Mouse (Mus musculus) limb, embryonic 13.5 days (tissue): ENCODE data around the gene Olfr1378. TPM values are rescaled to one million over a fixed set of nuclear protein-coding genes. Genes with fewer than 3 reads are reported as not detected.
A peak's percentile ranks its signal among the peaks of the same experiment; 100 is the strongest.

ENCODE experiments used
- ATAC-seq: fragments of 200-750 bp; cut with Nextera tagmentation; 2 replicates; pipeline ENCODE4 v1.8.0; 2017; ENCODE audit warnings: low read depth, moderate number of reproducible peaks, moderate TSS enrichment; ENCODE audit not compliant: low FRiP score
- H3K27ac ChIP-seq: fragments of 300-500 bp; sonication (generic); 2 replicates; pipeline ENCODE4 v1.5.1; 2015; ENCODE audit warnings: inconsistent platforms, mild to moderate bottlenecking, moderate library complexity
- H3K27me3 ChIP-seq: fragments of 300-500 bp; sonication (generic); 2 replicates; pipeline ENCODE4 v1.6.1; 2015; ENCODE audit warnings: mild to moderate bottlenecking, inconsistent platforms
- H3K36me3 ChIP-seq: fragments of 300-500 bp; sonication (generic); 2 replicates; pipeline ENCODE4 v1.6.1; 2015; ENCODE audit warnings: inconsistent platforms, mild to moderate bottlenecking, moderate library complexity
- H3K4me1 ChIP-seq: fragments of 300-500 bp; sonication (generic); 2 replicates; pipeline ENCODE4 v1.6.1; 2015; ENCODE audit warnings: inconsistent platforms
- H3K4me2 ChIP-seq: fragments of 300-500 bp; sonication (generic); replicated peaks from 2 replicates; pipeline ENCODE4 v1.6.1; 2015; ENCODE audit warnings: inconsistent platforms, mild to moderate bottlenecking, moderate library complexity
- H3K4me3 ChIP-seq: fragments of 300-500 bp; sonication (generic); 2 replicates; pipeline ENCODE4 v1.5.1; 2015; ENCODE audit warnings: moderate library complexity, mild to moderate bottlenecking, inconsistent platforms
- H3K9ac ChIP-seq: fragments of 300-500 bp; sonication (generic); 2 replicates; pipeline ENCODE4 v1.6.1; 2015; ENCODE audit warnings: mild to moderate bottlenecking, inconsistent platforms
- H3K9me3 ChIP-seq: fragments of 300-500 bp; sonication (generic); 2 replicates; pipeline ENCODE4 v1.6.1; 2016; ENCODE audit warnings: inconsistent platforms
- WGBS: fragments of 180-500 bp; shearing (Covaris S2); methylation state at CpG from one replicate; pipeline ENCODE4 v1.1.7; 2015; 5-methylcytosine and 5-hydroxymethylcytosine counted together
- polyA plus RNA-seq: library from polyadenylated mRNA; unstranded; fragments of >200 nt; fragmentation: Nextera tagmentation; extraction: Ambion mirVana; gene quantifications from 2 replicates; pipeline ENCODE4 v1.2.1, GENCODE M21; 2015

Gene Olfr1378
- polyA plus RNA-seq: 0.04 TPM in 1 of 2 replicates, not detected in the other

DNA sequence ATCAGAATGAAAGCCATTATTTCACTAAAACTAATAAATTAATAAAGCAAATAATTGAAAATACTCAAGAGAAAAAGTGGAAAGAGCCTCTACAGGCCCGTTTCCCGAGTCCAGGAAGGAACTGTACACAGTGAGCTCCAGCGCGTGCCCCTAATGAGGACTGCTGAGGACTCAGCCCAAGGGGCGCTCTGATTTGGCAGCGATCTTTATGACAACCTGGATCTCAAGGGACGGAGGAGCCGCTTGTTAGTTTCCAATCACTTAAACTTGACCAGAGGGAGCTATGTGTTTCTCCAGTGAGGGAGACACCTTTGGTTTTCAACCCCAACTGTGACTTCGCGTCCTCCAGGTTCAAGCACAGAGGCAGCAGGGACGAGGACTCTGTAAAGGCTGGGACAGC is at the start of gene Olfr1378:
Gene Olfr1378, plus strand, starts transcription at position 301 of the 400 bp plus-strand sequence.
- H3K4me1 ChIP-seq: no peaks in the 10 kb centered on the region
- ATAC-seq: no peak
- H3K9me3 ChIP-seq: no peaks in the 10 kb centered on the region
- WGBS: 72% methylated on average over 11 of the region's 11 CpGs
- no peaks in the 10 kb centered on the region for H3K27me3 ChIP-seq
- H3K36me3 ChIP-seq: no peaks in the 10 kb centered on the region
- H3K27ac ChIP-seq: no peak within 1 kb of the TSS
- no peak within 1 kb of the TSS for H3K9ac ChIP-seq
- no peak within 1 kb of the TSS for H3K4me3 ChIP-seq
- no peak within 1 kb of the TSS for H3K4me2 ChIP-seq

DNA sequence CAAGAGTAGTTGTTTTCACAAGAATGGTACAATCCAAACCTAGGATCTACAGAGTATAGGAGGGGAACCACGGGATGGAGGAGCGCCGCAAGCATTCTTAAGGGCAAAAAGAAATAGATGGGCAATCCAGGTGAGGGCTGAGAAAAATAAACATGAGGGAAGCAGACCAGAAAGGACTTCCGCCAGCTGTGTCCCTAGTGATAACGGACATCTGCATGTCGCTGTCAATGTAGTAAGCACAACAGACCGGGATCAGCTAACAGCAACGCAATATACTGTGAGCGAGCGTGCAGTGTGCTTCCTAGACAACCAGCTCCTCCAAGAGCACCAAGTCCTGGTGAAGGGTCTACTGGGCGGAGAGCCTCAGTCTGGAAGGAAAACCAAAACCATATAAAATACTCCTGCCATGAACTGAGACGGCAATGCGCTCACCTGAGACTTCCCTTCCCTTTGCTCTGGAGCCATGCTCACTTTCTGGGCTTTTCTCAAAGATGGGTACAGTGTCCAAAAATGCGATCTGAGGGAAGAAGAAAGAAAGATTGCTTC is 35.8 kb upstream of the Olfr1378 start:
- 26% methylated on average over 14 of the region's 14 CpGs for WGBS
- no peaks in the 10 kb centered on the region for H3K36me3 ChIP-seq
- H3K4me1 ChIP-seq: peaks cover 7% of the 10 kb centered on the region; the same call in 1 of the 2 replicates
- H3K27me3 ChIP-seq: peaks cover 12% of the 10 kb centered on the region
- peak overlapping the region; percentile 67 for H3K4me3 ChIP-seq
- H3K9me3 ChIP-seq: no peaks in the 10 kb centered on the region
- H3K4me2 ChIP-seq: peak overlapping the region; percentile 93
- H3K9ac ChIP-seq: peak overlapping the region; percentile 81
- no peak for ATAC-seq
- no peak overlapping the region for H3K27ac ChIP-seq

DNA sequence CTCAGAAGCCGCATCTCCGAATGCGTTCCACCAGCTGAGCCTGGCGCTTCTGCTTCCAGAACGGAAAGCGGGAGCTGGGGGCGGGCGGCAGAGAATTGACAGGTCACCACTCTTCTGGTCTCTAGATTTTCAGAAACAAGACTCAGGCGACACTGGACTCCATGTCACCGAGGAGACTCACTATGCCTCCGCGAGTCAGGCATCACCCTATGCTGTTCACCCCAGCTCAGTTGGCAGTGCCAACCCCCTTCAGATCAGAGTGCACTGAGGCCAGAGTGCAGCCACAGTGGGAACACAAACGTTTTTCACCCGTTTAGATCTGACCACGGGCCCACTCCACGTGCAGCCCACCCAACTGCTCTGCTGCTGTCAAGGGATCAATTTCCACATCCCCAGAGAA is 35.3 kb upstream of the Olfr1378 start:
- H3K4me1 ChIP-seq: peaks cover 7% of the 10 kb centered on the region; the same call in 1 of the 2 replicates
- peak overlapping the region; percentile 93 for H3K4me2 ChIP-seq
- no peaks in the 10 kb centered on the region for H3K36me3 ChIP-seq
- WGBS: 2% methylated on average over 16 of the region's 16 CpGs
- H3K4me3 ChIP-seq: peak overlapping the region; percentile 67
- peaks cover 12% of the 10 kb centered on the region for H3K27me3 ChIP-seq
- H3K9ac ChIP-seq: peak overlapping the region; percentile 81
- H3K9me3 ChIP-seq: no peaks in the 10 kb centered on the region
- peak; percentile 57; the same call in 1 of the 2 replicates for ATAC-seq
- H3K27ac ChIP-seq: peak overlapping the region; percentile 28; the same call in 1 of the 2 replicates

DNA sequence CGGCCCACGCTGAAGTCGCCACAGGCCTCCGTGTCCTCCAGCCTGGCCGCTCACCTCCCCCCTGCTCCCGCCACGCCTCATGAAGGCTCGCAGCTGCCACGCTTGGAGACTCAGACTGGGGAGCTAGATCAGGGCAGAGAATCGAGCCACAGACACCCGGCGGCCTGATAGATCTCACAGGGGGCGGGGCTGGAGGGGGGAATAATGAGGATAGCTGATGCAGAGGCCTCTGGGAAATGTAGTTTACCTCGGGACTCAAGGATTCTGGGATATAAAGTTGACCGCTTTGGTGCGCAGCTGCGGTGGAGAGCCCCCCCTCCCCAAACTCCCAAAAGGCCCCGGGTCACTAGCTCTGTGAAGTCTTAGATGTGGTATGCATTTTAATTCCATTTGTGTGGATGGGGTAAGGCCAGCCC is 34.9 kb upstream of the Olfr1378 start, which contains the start of gene Zfp354b:
Gene Zfp354b, minus strand, starts transcription at position 183 of the 416 bp plus-strand sequence.
- H3K4me2 ChIP-seq: peak within 1 kb of the TSS; percentile 93
- under 1% methylated on average over 18 of the region's 18 CpGs for WGBS
- peaks cover 12% of the 10 kb centered on the region for H3K27me3 ChIP-seq
- ATAC-seq: peak; percentile 95
- H3K9me3 ChIP-seq: no peaks in the 10 kb centered on the region
- H3K36me3 ChIP-seq: no peaks in the 10 kb centered on the region
- H3K4me1 ChIP-seq: peaks cover 7% of the 10 kb centered on the region; the same call in 1 of the 2 replicates
- peak within 1 kb of the TSS; percentile 67 for H3K4me3 ChIP-seq
- peak within 1 kb of the TSS; percentile 81 for H3K9ac ChIP-seq
- peak within 1 kb of the TSS; percentile 28; the same call in 1 of the 2 replicates for H3K27ac ChIP-seq

DNA sequence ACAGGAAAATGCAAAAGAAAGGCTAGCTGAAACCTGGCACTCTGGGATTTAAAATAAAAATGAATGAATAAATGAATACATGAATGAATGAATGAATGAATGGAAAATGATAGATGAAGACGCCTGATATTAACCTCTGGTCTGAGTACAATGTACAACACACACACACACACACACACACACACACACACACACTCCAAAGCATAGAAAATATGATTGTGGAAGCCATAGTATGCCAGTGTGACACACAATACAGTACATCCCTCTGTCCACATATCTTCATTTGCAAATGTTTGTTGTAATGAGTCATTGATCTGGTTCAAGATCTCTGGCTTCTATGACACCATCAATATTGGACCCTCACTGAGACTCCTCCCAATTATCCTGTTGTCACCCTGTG is 34.3 kb upstream of the Olfr1378 start:
- no peak for ATAC-seq
- 87% methylated on average over 1 of the region's 1 CpGs for WGBS
- Histone ChIP-seq H3K27ac (no peak overlapping the region), H3K27me3 (peaks cover 12% of the 10 kb centered on the region), H3K9ac (no peak overlapping the region), H3K4me2 (peak overlapping the region; percentile 93), H3K4me3 (peak overlapping the region; percentile 67), H3K36me3 (no peaks in the 10 kb centered on the region), H3K4me1 (peaks cover 7% of the 10 kb centered on the region; the same call in 1 of the 2 replicates), H3K9me3 (no peaks in the 10 kb centered on the region)

DNA sequence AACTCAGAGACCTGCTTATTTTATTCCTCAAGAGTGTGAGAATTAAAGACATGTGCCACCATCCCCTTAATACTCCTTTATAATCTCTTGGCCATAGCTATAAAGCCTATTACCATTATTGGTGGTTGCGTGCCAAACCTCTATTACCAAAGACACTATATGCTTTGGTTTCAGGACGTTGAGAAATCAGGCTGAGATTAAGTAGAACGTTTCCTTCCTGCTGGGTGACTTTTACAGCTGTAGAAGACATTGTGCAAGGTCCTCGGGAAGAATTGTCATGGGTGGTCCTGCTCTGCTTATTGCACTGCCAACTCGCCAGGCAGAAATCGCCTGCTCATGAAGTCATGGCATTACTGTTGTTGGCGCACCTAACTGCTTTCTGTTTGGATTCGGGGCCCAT is 27.9 kb upstream of the Olfr1378 start:
- 0 out of 2 replicates have a peak, but pooled peaks cover 5% of the 10 kb centered on the region for H3K27me3 ChIP-seq
- H3K9me3 ChIP-seq: no peaks in the 10 kb centered on the region
- ATAC-seq: no peak
- 76% methylated on average over 8 of the region's 8 CpGs for WGBS
- H3K9ac ChIP-seq: no peak overlapping the region
- no peak overlapping the region for H3K4me3 ChIP-seq
- H3K4me2 ChIP-seq: no peak overlapping the region
- H3K4me1 ChIP-seq: peaks cover 6% of the 10 kb centered on the region; the same call in 1 of the 2 replicates
- no peak overlapping the region for H3K27ac ChIP-seq
- no peaks in the 10 kb centered on the region for H3K36me3 ChIP-seq

DNA sequence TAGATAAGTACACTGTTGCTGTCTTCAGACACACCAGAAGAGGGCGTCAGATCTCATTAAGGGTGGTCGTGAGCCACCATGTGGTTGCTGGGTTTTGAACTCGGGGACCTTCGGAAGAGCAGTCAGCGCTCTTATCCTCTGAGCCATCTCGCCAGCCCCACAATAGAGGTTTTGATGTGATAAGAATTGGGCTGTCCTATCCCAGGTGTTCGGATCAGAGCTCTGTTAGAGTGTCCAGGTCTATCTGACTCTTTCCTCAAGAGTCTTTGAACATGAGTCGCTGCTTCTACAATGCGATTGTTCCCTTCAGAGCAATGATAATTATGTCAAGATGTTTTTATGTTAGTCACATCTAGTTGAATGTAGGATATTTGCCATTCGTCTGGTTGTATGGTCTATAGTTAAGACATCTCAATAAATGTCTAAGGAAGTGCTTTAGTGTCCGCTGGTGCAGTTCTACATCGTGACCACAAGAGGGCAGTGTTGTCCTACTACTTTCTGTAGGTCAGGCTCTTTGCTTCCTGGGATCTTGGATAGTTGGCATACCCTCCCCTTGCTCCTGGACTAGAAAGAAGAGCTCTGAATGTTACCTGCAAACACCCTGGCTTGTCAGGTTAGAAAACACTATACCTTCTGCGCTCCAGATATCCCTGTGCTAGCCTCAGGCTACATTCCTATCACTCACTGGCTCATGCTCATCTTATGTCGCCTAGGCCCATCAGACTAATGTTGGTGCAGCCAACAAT is 26.5 kb upstream of the Olfr1378 start:
- no peak for ATAC-seq
- Histone ChIP-seq H3K9me3 (no peaks in the 10 kb centered on the region), H3K36me3 (no peaks in the 10 kb centered on the region), H3K4me3 (no peak overlapping the region), H3K27ac (no peak overlapping the region), H3K27me3 (0 out of 2 replicates have a peak, but pooled peaks cover 5% of the 10 kb centered on the region), H3K4me1 (peaks cover 6% of the 10 kb centered on the region; the same call in 1 of the 2 replicates), H3K4me2 (no peak overlapping the region), H3K9ac (no peak overlapping the region)
- 33% methylated on average over 14 of the region's 14 CpGs for WGBS

DNA sequence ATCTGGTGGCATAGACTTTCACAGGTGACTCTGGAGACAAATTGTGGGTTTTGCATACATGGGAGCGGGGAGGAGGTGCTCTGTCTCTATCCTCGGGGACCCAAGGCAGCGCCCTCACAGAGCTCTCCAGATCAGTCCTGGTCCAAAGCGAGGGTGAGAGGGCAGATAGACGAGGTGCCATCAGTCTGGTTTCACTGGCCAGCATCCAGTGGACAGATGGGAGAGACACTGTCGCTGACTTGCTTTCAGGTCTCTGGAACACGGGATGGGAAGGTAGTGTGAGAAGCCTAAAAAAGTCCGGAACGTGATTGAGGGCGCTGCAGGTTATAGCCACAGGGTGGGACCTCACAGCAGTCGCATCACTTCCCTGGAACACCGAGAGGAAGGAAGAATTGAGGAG is 23.9 kb upstream of the Olfr1378 start:
- no peak for ATAC-seq
- Histone ChIP-seq H3K9me3 (no peaks in the 10 kb centered on the region), H3K36me3 (no peaks in the 10 kb centered on the region), H3K4me1 (peaks cover 6% of the 10 kb centered on the region; the same call in 1 of the 2 replicates), H3K4me3 (no peak overlapping the region), H3K27me3 (0 out of 2 replicates have a peak, but pooled peaks cover 5% of the 10 kb centered on the region), H3K27ac (no peak overlapping the region), H3K4me2 (no peak overlapping the region), H3K9ac (no peak overlapping the region)
- 66% methylated on average over 12 of the region's 12 CpGs for WGBS

DNA sequence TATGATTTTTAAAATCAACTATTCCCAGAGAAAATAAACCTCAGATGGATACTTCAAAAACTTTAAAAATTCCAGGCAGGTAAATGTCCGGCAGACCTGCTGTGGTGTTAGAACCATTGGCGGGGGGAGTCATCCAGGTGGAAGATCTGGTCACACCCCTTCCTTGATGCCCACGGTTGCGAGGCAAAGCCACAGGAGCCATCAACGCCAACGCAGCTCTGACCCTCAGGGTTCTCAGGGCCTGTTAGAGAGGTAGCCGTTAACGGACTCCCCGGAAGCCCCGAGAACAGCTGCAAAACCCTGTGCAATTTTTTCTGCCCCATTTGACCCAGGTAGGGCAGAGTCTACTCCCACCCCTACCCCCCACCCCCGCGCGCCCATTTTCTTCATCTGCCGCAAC is 22.8 kb upstream of the Olfr1378 start, which contains the start of gene 4933414I15Rik:
Gene 4933414I15Rik, minus strand, starts transcription at position 260 of the 400 bp plus-strand sequence.
- Histone ChIP-seq H3K36me3 (no peaks in the 10 kb centered on the region), H3K4me3 (no peak within 1 kb of the TSS), H3K27me3 (0 out of 2 replicates have a peak, but pooled peaks cover 5% of the 10 kb centered on the region), H3K4me2 (no peak within 1 kb of the TSS), H3K9me3 (no peaks in the 10 kb centered on the region), H3K27ac (no peak within 1 kb of the TSS), H3K4me1 (peaks cover 6% of the 10 kb centered on the region; the same call in 1 of the 2 replicates), H3K9ac (no peak within 1 kb of the TSS)
- 73% methylated on average over 14 of the region's 14 CpGs for WGBS
- no peak for ATAC-seq

DNA sequence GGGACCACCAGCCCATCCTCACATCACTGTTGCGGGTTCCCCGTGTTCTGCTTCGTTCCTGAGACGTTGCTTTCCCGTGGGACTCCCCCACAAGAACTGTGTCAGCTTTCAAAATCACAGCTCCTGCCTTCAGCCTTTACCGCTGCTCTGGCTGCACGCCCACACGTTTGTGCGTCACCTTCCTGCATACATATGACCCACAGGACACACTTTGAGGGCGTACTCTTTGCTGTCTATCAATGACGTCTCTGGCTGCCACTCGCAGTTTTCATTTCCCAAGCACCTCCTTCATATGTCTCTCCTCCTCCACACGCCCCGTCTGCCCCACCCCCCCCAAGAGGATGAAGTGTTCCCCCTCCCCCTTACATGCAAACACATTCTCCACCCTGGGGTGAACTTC is 14.0 kb upstream of the Olfr1378 start:
- Histone ChIP-seq H3K36me3 (no peaks in the 10 kb centered on the region), H3K9ac (no peak overlapping the region), H3K9me3 (no peaks in the 10 kb centered on the region), H3K4me1 (peaks cover 7% of the 10 kb centered on the region), H3K4me3 (no peak overlapping the region), H3K27me3 (no peaks in the 10 kb centered on the region), H3K27ac (no peak overlapping the region), H3K4me2 (no peak overlapping the region)
- no peak for ATAC-seq
- WGBS: 67% methylated on average over 14 of the region's 14 CpGs

DNA sequence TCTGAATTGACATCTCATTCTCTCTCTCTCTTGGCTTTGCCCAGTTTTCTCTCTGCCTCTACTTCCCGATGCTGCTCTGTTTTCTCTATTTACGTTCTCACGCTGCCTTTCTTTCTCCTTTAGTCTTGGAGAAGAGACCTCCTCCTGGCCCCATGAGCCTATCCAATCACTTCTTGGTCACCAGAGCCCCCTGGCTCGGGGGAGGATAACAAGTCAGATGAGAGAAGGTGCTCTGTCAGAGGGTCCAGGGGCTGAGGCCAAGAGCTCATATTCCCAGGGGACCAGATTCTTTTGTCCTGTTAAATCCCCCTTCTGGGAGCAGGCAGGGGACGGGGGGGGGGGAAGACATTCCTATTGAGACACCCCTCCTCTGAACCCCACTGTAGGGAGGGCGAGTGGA is 12.7 kb upstream of the Olfr1378 start, which contains the start of gene Prop1:
Gene Prop1, minus strand, starts transcription at position 101 of the 400 bp plus-strand sequence.
- Histone ChIP-seq H3K4me1 (peaks cover 7% of the 10 kb centered on the region), H3K9me3 (no peaks in the 10 kb centered on the region), H3K27me3 (no peaks in the 10 kb centered on the region), H3K27ac (no peak within 1 kb of the TSS), H3K9ac (no peak within 1 kb of the TSS), H3K4me2 (no peak within 1 kb of the TSS), H3K36me3 (no peaks in the 10 kb centered on the region), H3K4me3 (no peak within 1 kb of the TSS)
- WGBS: 72% methylated on average over 6 of the region's 6 CpGs
- ATAC-seq: no peak

DNA sequence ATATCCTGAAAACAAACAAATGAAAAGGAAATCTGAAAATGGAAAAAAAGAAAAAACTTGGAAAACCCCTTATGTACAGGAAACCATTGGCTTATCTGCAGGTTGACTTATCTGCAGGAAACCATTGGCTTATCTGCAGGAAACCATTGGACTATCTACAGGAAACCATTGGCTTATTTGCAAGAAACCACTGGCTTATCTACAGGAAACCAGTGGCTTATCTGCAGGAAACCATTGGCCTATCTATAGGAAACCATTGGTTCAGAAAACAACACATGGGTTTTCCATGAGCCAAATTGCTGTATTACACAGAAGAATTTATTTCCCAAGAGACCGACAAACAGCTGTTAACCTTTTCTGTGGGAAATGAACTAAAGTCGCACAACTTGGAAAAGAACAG is 1.4 kb upstream of the Olfr1378 start:
- no peaks in the 10 kb centered on the region for H3K4me1 ChIP-seq
- H3K36me3 ChIP-seq: no peaks in the 10 kb centered on the region
- WGBS: 79% methylated on average over 2 of the region's 2 CpGs
- H3K4me2 ChIP-seq: no peak overlapping the region
- no peak for ATAC-seq
- H3K27me3 ChIP-seq: no peaks in the 10 kb centered on the region
- H3K4me3 ChIP-seq: no peak overlapping the region
- no peak overlapping the region for H3K9ac ChIP-seq
- H3K9me3 ChIP-seq: no peaks in the 10 kb centered on the region
- no peak overlapping the region for H3K27ac ChIP-seq
